Mouse (Mus musculus) urinary bladder, postnatal 10 days (tissue): ENCODE results near the gene Grik4.

Experiments used
- DNase-seq: peaks from one replicate; pipeline ENCODE4 v3.0.0; 2022; ENCODE audit warnings: low spot score

The Grik4 gene

DNA sequence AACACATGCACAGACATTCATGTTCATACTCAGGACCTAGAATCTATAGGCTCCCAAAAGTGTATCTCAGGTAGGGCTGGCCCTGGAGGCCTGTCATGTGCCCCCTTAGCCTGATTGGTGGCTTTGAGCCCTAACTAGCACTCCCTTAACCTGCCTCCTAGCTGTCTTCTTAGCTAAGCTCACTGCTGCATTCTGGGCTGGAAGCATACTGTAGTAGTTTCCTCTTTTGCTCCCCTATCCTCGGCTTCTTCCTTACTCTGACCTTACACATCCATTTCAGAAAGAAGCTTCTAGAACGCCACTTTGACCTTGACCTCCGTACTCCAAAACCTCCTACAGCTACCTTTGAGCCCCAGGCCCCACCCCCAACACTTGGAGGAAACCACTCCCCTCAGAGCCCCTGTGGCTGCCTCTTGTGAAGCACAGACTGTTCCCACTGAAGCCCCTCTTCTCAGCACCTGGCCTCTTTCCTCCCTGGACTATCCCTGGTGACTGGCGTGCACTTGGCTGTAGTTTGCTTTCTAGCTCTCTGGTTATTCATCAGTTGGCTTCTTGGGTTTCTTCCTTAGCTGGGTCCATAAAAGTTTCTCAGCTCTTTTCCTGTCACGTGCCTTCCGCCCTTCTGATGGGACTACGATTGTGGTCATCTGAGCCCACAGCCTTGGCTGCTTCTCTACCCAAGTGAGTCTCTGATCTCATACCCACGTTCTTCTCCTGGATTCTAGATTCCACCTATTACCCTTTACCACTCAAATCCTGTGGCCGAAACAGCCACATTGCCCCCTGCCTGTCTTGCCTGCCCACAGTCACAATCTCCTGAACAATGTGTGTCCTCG is 84.1 kb downstream of the Grik4 start:
- no peak for DNase-seq

GRCm38 (mm10) chr9:42858998-42859690 is 85.1 kb downstream of the Grik4 start:
- no peak for DNase-seq

DNA sequence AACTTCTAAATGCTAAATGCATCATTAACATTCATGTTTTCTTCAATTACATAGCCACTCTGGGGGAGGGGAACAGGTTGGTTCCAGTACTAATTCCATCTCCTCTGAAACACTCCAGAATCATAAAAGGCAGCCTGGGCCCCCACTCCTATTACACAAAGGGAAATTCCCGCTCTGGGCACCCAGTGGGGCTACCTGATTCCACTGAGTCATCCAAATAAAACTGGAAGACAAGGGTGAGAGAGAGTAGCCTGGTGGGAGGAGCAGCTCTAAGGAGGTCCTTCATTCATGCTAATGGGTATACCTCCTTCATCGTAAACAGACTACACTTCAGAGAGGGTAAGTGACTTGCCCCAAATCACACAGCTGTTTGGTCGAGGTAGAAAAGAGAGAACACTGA is 85.7 kb downstream of the Grik4 start:
- no peak for DNase-seq

DNA sequence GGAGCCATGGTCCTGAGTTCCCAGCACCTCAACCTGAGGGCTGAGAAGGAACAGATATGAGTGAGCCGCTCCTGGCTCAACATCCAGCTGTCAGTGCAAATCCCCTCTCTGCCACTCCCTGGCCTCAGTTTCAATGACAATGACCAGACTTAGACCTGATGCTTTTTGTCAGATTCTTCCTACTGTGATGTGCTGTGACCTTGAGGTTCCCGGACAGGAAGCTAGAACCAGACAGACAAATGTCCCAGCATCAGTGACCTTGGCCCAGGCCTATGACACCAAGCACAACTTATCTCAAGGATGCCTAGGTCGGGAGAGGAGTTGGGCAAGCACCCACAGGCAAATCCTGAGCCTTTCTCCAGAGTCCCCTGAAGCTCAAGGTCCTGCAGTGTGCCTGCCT is 86.5 kb downstream of the Grik4 start:
- no peak for DNase-seq

GRCm38 (mm10) chr9:42853077-42853476 is 91.2 kb downstream of the Grik4 start:
- DNase-seq, result no peak

DNA sequence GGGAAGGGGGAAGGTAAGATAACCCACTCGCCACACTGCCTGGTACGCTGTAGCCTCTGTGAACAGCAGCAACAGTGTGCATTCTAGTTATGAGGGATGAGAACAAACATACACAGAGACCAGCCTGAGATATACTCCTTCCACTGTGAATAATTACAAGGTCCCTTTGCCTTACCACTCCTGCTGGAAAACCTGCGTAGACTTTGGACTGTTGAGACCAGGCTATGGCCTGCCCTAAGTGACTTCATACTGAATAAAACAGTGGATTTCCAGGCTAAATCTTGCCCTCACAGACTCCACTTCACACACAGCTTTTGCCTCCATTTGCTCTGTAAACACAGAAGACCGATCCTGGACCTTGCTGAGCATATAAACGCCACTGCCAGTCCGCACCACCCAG is 94.2 kb downstream of the Grik4 start:
- no peak for DNase-seq

DNA sequence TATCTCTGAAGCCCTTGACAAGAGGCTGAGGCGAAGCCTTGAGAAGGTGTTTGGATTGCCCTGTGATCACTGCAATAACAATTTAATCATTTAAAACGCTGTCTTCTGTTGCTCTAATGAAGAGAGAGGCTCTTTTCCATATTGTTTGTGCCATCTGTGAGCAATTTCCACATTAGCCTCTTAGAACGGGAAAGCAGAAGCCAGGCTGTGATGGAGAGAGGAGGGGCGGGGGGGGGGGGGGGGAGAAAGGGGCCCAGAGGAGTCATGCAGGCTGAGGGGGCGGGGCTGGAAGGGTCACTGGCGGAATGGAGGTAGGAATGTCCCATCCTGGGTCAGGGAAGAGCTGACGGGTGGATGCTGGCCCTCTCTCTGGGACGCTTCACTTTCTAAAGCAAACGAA is 96.2 kb downstream of the Grik4 start:
- DNase-seq, result no peak

GRCm38 (mm10) chr9:42846676-42847425 is 97.4 kb downstream of the Grik4 start:
- no peak for DNase-seq

- DNase-seq, result no peak
Observed at GRCm38 (mm10) chr9:42846139-42846538, 98.2 kb downstream of the Grik4 start.

DNA sequence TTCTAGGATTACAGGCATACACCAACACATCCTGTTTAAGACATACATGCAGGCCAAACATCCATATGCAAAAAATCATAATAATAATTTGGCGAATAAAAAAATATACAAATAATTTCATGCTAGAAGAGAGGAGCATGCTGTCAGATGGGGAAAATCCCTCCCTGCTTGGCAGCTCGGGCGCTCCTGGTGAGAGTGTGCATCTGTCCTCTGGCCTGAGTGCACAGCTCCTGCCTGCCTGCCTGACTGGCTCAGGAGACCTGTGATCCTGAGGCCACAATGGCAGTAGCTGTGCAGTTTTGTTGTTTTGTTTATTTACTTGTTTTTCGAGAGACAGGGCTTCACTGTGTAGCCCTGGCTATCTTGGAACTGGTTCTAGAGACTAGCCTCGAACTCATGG is 100.0 kb downstream of the Grik4 start:
- no peak for DNase-seq

GRCm38 (mm10) chr9:42838299-42838698 is 106.0 kb downstream of the Grik4 start:
- DNase-seq, result no peak

- no peak for DNase-seq
Observed at GRCm38 (mm10) chr9:42837498-42837897, 106.8 kb downstream of the Grik4 start.

GRCm38 (mm10) chr9:42831558-42831957 is 112.7 kb downstream of the Grik4 start:
- DNase-seq, result no peak

- no peak for DNase-seq
Observed at GRCm38 (mm10) chr9:42819247-42819646, 125.0 kb downstream of the Grik4 start.

GRCm38 (mm10) chr9:42816815-42817214 is 127.5 kb downstream of the Grik4 start:
- DNase-seq, result no peak

DNA sequence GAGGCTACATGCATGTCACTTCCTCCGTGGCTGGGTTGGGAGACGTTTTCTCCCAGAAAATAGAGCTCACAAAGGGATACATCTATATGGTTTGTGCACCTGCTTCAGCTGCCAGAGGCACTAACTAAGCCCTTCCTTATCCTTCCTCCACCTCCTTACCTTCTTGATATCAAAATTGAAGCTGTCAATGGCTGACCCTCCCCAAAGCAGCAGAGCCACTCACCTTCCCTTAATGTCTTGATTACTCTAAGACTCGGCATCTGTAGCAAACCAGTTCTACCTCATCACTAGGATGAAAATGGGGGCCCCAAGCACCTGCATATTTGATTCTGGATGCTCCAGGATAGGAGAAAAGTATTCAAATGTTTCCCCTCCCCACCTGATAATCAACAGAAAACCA is 135.1 kb downstream of the Grik4 start:
- DNase-seq, result no peak

- DNase-seq, result no peak
Observed at GRCm38 (mm10) chr9:42808394-42808793, 135.9 kb downstream of the Grik4 start.

GRCm38 (mm10) chr9:42803061-42803491 is 141.2 kb downstream of the Grik4 start:
- no peak for DNase-seq

- no peak for DNase-seq
Observed at GRCm38 (mm10) chr9:42801929-42802328, 142.4 kb downstream of the Grik4 start.

- DNase-seq, result no peak
Observed at GRCm38 (mm10) chr9:42800138-42800537, 144.2 kb downstream of the Grik4 start.

GRCm38 (mm10) chr9:42799694-42800093 is 144.6 kb downstream of the Grik4 start:
- DNase-seq, result no peak

- DNase-seq, result no peak
Observed at GRCm38 (mm10) chr9:42799242-42799641, 145.1 kb downstream of the Grik4 start.

DNA sequence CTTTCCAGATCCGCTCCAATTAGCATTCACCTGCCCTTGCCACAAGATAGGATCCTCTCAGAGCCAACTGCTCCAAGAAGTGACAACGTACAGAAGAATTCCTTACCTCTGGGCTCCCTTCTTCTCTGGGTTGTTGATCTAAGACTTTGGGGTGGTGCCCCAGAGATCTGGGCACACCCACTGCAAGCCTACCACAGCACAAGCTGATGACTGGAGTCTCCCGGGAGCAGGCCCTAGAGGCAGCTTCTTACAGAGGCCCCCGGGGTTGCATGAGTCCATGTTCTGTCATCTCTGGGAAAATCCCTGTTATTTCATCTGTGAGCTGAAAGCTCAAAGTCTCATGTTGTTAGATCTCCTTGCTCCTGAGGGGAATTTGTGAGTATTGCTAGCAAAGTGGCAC is 146.0 kb downstream of the Grik4 start:
- no peak for DNase-seq
